Mouse (Mus musculus) embryonic facial prominence, embryonic 14.5 days (tissue): ENCODE measurements around the gene Whrn. TPM values are rescaled to one million over a fixed set of nuclear protein-coding genes. Genes with fewer than 3 reads are reported as not detected.

ENCODE experiments used
- ATAC-seq: fragments of 200-750 bp; cut with Nextera tagmentation; 2 replicates; pipeline ENCODE4 v1.8.0; 2017; ENCODE audit warnings: low read depth, moderate number of reproducible peaks, moderate TSS enrichment
- DNase-seq: peaks from one replicate; pipeline ENCODE4 v3.0.0-alpha.2; 2015; ENCODE audit warnings: low spot score
- H3K27ac ChIP-seq: fragments of 300-500 bp; sonication (generic); replicated peaks from 2 replicates; pipeline ENCODE4 v1.5.1; 2014; ENCODE audit warnings: low read depth, mild to moderate bottlenecking, low read length, moderate library complexity
- H3K27me3 ChIP-seq: fragments of 300-500 bp; sonication (generic); replicated peaks from 2 replicates; pipeline ENCODE4 v1.6.1; 2014; ENCODE audit warnings: low read length; ENCODE audit not compliant: control insufficient read depth, insufficient read depth
- H3K36me3 ChIP-seq: fragments of 300-500 bp; sonication (generic); 2 replicates; pipeline ENCODE4 v1.6.1; 2014; ENCODE audit warnings: low read length, mixed read lengths; ENCODE audit not compliant: control insufficient read depth, insufficient read depth
- H3K4me1 ChIP-seq: fragments of 300-500 bp; sonication (generic); 2 replicates; pipeline ENCODE4 v1.6.1; 2014; ENCODE audit warnings: antibody characterized with exemption, low read length; ENCODE audit not compliant: control insufficient read depth, insufficient read depth
- H3K4me2 ChIP-seq: fragments of 300-500 bp; sonication (generic); 2 replicates; pipeline ENCODE4 v1.6.1; 2014; ENCODE audit warnings: low read depth, mild to moderate bottlenecking, low read length, moderate library complexity, mixed read lengths
- H3K4me3 ChIP-seq: fragments of 300-500 bp; sonication (generic); 2 replicates; pipeline ENCODE4 v1.5.1; 2014; ENCODE audit warnings: low read depth, mild to moderate bottlenecking, low read length
- H3K9ac ChIP-seq: fragments of 300-500 bp; sonication (generic); 2 replicates; pipeline ENCODE4 v1.6.1; 2014; ENCODE audit warnings: low read depth, mild to moderate bottlenecking, low read length, moderate library complexity, mixed read lengths
- H3K9me3 ChIP-seq: fragments of 300-500 bp; sonication (generic); 2 replicates; pipeline ENCODE4 v1.6.1; 2016; ENCODE audit warnings: low read length; ENCODE audit not compliant: control insufficient read depth
- WGBS: fragments of 180-500 bp; shearing (Covaris S2); extraction: QIAGEN DNeasy Blood & Tissue Kit; methylation state at CpG from one replicate; pipeline ENCODE4 v1.1.7; 2014; 5-methylcytosine and 5-hydroxymethylcytosine counted together
- polyA plus RNA-seq: library from polyadenylated mRNA; unstranded; fragments of >200 nt; fragmentation: Nextera tagmentation; extraction: Ambion mirVana; gene quantifications from 2 replicates; pipeline ENCODE4 v1.2.1, GENCODE M21; 2014

Whrn gene
- polyA plus RNA-seq, 1 experiment from 2014 or later = 4.4 TPM

DNA sequence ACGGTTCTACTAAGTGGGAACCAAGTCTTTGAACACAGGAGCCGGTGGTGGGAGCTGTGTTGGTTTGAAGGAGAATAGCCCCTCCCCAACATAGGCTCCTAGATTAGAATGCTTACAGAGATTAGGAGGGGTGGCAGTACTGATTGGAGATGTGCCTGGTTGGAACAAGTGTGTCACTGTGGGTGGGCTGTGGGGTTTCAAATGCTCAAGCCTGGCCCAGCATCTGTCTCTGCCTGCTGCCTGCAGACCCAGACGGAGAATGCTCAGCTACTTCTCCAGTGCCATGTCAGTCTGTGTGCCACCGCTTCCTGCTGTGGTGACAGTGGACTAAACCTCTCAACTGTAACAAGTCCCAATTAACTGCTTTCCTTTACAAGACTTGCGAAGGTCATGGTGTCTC lies 45.2 kb downstream of the Whrn start:
- WGBS = 81% methylated on average over 5 of the region's 5 CpGs
- no peak for DNase-seq
- Histone ChIP-seq H3K27ac (no peak overlapping the region), H3K27me3 (no peaks in the 10 kb centered on the region), H3K4me2 (no peak overlapping the region), H3K4me3 (no peak overlapping the region), H3K9me3 (0 out of 2 replicates have a peak, but pooled peaks cover 3% of the 10 kb centered on the region), H3K9ac (no peak overlapping the region), H3K4me1 (no peaks in the 10 kb centered on the region), H3K36me3 (no peaks in the 10 kb centered on the region)
- no peak for ATAC-seq

DNA sequence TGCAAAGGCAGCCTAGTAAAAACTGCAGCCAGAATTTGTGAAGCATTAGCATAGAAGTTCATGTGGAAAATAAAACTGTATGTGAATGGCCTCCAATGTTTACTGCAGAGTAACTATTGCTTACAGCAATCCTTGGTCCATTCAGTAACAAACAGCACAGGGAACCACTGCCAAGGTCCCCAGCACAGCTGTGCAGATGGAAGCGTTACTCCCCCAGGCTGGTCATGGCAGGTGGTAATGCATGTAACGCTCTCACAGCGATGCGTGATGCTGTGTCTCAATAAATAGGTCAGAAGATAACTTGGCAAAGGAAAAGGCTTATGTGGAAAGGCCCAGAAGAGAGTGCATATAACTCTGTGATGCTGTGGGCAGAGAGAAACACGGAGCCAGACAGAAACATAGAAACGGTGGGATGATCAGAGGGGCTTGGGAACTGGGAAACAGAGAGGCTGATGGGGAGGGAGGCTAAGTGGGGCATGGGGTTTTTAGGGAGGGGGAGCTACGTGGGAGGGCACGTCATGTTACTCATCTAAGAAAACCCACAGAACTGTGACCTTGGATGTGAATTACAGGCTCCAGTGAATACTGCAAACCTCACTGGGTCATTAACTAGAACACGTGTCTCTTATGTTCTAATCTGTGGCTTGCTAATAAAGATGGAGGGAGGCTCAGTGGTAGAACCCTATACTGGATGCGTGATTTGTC lies 51.3 kb downstream of the Whrn start:
- Histone ChIP-seq H3K27me3 (no peaks in the 10 kb centered on the region), H3K4me2 (no peak overlapping the region), H3K36me3 (no peaks in the 10 kb centered on the region), H3K9me3 (0 out of 2 replicates have a peak, but pooled peaks cover 2% of the 10 kb centered on the region), H3K27ac (no peak overlapping the region), H3K4me1 (0 out of 2 replicates have a peak, but pooled peaks cover 4% of the 10 kb centered on the region), H3K4me3 (no peak overlapping the region), H3K9ac (no peak overlapping the region)
- ATAC-seq = peak; percentile 33; the same call in 1 of the 2 replicates
- WGBS = 71% methylated on average over 10 of the region's 10 CpGs
- DNase-seq = peak; percentile 48

DNA sequence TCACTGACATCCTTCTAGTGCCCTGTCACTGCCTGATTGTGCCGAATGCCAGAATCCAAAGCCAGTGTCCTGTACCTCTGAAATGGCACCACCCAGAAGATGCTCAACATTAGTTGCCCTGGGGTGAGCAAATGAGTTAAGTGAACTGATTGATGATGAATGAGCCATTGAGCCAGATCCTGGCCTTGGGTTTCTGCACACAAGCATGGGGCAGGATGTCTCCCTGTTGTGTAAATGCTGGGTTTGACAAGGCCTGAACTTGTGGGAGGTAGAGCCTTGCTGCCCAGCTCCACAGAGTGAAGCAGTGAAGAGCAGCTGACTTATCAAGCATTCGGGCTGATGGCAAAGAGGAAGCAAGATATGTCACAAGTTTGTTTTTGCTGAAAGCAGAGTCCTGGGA lies 52.7 kb downstream of the Whrn start:
- WGBS = 94% methylated on average over 2 of the region's 2 CpGs
- DNase-seq (no peak), ATAC-seq (no peak)
- H3K4me1 ChIP-seq = 0 out of 2 replicates have a peak, but pooled peaks cover 4% of the 10 kb centered on the region
- no peak overlapping the region for H3K27ac ChIP-seq
- H3K9me3 ChIP-seq = peaks cover 4% of the 10 kb centered on the region; the same call in 1 of the 2 replicates
- no peak overlapping the region for H3K9ac ChIP-seq
- no peak overlapping the region for H3K4me2 ChIP-seq
- H3K27me3 ChIP-seq = no peaks in the 10 kb centered on the region
- H3K4me3 ChIP-seq = no peak overlapping the region
- H3K36me3 ChIP-seq = no peaks in the 10 kb centered on the region

DNA sequence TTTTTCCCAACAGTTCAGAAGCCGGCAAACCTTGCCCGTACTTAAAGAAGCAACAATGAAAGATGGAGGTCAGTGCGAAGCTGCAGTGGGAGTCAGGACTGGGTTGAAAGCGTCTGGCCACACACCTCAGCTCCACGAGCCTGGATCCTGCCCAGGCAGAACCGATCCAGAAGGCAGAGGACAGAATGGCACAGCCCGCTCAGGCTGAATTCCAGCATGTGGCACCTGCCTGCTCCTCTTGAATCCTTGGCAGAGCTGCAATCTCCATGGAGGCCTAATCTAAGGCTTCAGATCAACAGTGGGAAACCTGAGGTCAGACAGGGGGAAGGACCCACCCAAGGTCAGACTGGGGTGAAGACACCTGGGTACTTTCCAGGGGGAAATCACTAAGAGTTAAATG lies 54.2 kb downstream of the Whrn start:
- Histone ChIP-seq H3K27ac (no peak overlapping the region), H3K27me3 (no peaks in the 10 kb centered on the region), H3K36me3 (no peaks in the 10 kb centered on the region), H3K9ac (no peak overlapping the region), H3K4me2 (no peak overlapping the region), H3K4me3 (no peak overlapping the region), H3K9me3 (peaks cover 4% of the 10 kb centered on the region; the same call in 1 of the 2 replicates), H3K4me1 (peaks cover 8% of the 10 kb centered on the region; the same call in 1 of the 2 replicates)
- 94% methylated on average over 7 of the region's 7 CpGs for WGBS
- ATAC-seq = no peak
- DNase-seq = no peak

DNA sequence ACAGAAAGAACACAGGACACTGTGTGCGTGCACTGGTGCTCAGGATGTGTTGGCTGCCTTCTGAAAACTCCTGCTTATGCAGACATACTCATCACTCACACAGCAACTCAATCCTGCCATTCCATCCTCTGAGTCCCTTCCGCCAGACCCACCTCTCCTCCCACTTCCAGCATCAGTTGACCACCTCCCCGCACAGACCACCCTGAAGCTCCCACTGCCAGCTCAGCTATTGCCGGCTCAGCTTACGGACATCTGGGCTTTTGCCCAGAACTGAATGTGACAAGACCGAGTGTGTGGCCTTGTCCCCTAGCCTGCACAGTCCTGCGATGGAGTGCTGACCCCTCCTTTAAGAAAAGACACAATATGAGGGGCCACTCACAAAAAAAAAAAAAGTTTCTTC lies 55.5 kb downstream of the Whrn start:
- peaks cover 8% of the 10 kb centered on the region; the same call in 1 of the 2 replicates for H3K4me1 ChIP-seq
- peak; percentile 60 for DNase-seq
- no peak overlapping the region for H3K27ac ChIP-seq
- no peaks in the 10 kb centered on the region for H3K27me3 ChIP-seq
- H3K4me2 ChIP-seq = no peak overlapping the region
- 45% methylated on average over 7 of the region's 7 CpGs for WGBS
- H3K9ac ChIP-seq = no peak overlapping the region
- H3K9me3 ChIP-seq = peaks cover 4% of the 10 kb centered on the region; the same call in 1 of the 2 replicates
- H3K4me3 ChIP-seq = no peak overlapping the region
- H3K36me3 ChIP-seq = no peaks in the 10 kb centered on the region
- no peak; the same call in 1 of the 2 replicates for ATAC-seq

DNA sequence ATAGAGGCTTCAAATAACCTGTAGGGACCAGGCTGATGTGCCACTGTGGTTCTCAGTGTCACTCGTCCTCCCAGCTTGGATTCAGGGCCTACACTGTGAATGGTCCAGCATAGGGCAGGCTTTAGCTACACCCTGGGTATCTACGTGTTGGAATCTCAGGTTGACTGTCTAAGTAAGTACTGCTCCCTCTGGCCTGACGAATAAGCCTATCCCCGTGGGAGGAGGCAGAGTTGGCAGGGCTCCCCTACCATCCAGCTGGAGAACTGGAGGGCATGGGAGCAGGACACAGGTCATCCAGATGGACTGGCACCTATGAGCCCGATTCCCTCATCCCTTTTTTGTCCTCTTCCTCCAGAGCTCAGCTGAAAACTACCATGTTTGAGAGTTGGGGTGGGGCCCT lies 57.8 kb downstream of the Whrn start:
- Histone ChIP-seq H3K9ac (0 out of 2 replicates have a peak overlapping the region, but pooled peaks have one; percentile 19), H3K4me3 (no peak overlapping the region), H3K4me1 (peaks cover 8% of the 10 kb centered on the region; the same call in 1 of the 2 replicates), H3K9me3 (peaks cover 4% of the 10 kb centered on the region; the same call in 1 of the 2 replicates), H3K36me3 (no peaks in the 10 kb centered on the region), H3K27me3 (no peaks in the 10 kb centered on the region), H3K4me2 (no peak overlapping the region), H3K27ac (peak overlapping the region; percentile 65; the same call in 1 of the 2 replicates)
- ATAC-seq (no peak), DNase-seq (no peak)
- 75% methylated on average over 5 of the region's 5 CpGs for WGBS

DNA sequence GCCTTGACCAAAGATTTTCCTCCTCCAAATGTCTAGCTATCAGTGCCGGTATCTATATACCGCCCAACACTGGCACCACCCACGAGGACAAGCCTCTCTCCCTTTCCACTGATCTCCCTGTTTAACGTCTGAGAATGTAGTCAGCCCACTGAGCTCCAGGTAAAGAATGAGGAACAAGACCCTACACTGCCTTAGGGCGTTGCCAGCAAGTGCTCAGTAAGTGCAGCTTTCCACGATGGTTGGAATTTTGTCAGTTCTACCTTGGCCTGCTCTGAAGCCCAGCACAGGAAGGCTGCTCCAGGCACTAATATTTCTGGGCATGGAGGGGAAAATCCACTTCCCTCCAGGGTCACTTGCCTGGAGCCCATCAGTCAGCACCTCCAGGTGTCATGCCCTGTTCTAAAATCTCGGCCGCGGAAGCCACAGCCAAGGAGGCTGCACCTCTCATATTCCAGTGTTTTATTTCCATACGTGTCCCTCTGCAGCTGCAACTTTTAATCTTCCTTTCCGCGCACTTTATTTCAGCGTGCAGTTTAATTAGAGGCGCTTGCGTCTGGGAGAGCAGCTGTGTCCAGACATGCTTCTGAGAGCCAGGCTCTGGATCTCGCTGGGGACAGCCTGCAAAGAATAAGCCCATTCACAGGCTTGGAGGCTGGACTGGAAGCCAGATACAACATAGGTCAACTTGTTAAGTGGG lies 58.5 kb downstream of the Whrn start:
- Histone ChIP-seq H3K9ac (0 out of 2 replicates have a peak overlapping the region, but pooled peaks have one; percentile 19), H3K27ac (peak overlapping the region; percentile 65; the same call in 1 of the 2 replicates), H3K4me3 (no peak overlapping the region), H3K27me3 (no peaks in the 10 kb centered on the region), H3K36me3 (no peaks in the 10 kb centered on the region), H3K9me3 (peaks cover 4% of the 10 kb centered on the region; the same call in 1 of the 2 replicates), H3K4me2 (no peak overlapping the region), H3K4me1 (peaks cover 8% of the 10 kb centered on the region; the same call in 1 of the 2 replicates)
- 42% methylated on average over 16 of the region's 16 CpGs for WGBS
- DNase-seq (peak; percentile 83), ATAC-seq (peak; percentile 81)

DNA sequence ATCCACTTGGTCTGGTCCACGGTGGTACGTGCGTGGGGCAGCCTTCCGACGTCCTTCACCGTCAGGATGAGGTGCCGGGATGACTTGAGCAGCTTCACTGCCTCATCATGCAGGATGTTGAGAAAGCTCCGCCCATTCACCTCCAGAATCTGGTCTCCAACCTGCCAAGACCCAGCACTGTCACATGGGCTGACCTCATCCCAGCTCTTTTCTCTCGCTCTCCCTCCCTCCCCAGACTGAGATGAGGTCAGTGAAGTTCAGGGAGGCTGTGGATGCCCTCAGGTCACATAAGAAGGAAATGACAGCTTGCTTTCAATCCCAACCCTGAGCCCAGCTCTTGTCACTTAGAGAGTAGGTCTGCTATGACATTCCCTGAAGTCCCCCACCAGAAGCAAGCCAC lies 60.4 kb downstream of the Whrn start:
- H3K4me1 ChIP-seq = peaks cover 8% of the 10 kb centered on the region; the same call in 1 of the 2 replicates
- no peak for ATAC-seq
- 87% methylated on average over 9 of the region's 9 CpGs for WGBS

More for the DNA sequence above, 60.4 kb downstream of the Whrn start:
- Histone ChIP-seq H3K27ac (no peak overlapping the region), H3K4me3 (no peak overlapping the region), H3K9ac (no peak overlapping the region), H3K9me3 (peaks cover 4% of the 10 kb centered on the region; the same call in 1 of the 2 replicates), H3K27me3 (no peaks in the 10 kb centered on the region), H3K36me3 (no peaks in the 10 kb centered on the region), H3K4me2 (no peak overlapping the region)
- DNase-seq = no peak
